Mouse (Mus musculus): ENCODE measurements around the gene Smyd3. TPM values are rescaled to one million over a fixed set of nuclear protein-coding genes. Genes with fewer than 3 reads are reported as not detected.

Smyd3 gene
- polyA plus RNA-seq, 1 experiment from 2014 or later = 3.7 TPM

GRCm38 (mm10) chr1:179499257-179499656 lies 18.6 kb downstream of the Smyd3 start:
- WGBS (ENCODE audit: missing documents) = 97% methylated on average over 3 of the region's 3 CpGs
- H3K4me3 ChIP-seq (ENCODE audit: inconsistent target) = no peak overlapping the region
- no peak overlapping the region for H3K27ac ChIP-seq
- no peaks in the 10 kb centered on the region for H3K36me3 ChIP-seq (ENCODE audit: inconsistent target)
- no peaks in the 10 kb centered on the region for H3K79me2 ChIP-seq (ENCODE audit: inconsistent target)

GRCm38 (mm10) chr1:179492908-179493307 lies 24.9 kb downstream of the Smyd3 start:
- Histone ChIP-seq H3K4me3 (ENCODE audit: inconsistent target) (no peak overlapping the region), H3K36me3 (ENCODE audit: inconsistent target) (no peaks in the 10 kb centered on the region), H3K27ac (no peak overlapping the region), H3K79me2 (ENCODE audit: inconsistent target) (no peaks in the 10 kb centered on the region)
- WGBS (ENCODE audit: missing documents) = 51% methylated on average over 5 of the region's 5 CpGs

- Histone ChIP-seq H3K36me3 (ENCODE audit: inconsistent target) (no peaks in the 10 kb centered on the region), H3K79me2 (ENCODE audit: inconsistent target) (no peaks in the 10 kb centered on the region), H3K27ac (peak overlapping the region; percentile 35), H3K4me3 (ENCODE audit: inconsistent target) (no peak overlapping the region)
- 95% methylated on average over 5 of the region's 5 CpGs for WGBS (ENCODE audit: missing documents)
These were observed 29.3 kb downstream of the Smyd3 start for GRCm38 (mm10) chr1:179488520-179488919.

DNA sequence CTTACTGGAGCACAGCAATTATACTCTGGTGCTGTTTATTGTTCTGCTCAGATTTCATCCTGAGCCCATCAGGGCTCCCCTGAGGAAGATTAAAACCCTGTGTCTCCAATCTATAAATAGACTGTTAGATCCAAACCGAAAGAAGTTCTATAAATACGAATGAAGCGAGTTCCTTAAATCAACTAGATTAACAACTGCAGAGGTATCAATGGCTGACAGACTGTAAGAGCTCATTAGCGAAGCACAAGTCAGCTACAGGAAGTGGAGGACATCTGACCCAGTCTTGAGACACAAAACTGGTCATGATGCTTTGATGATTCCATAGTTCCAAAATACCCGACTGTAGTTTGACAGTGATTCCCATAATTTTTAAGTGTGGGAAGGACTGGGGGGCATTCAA lies 29.9 kb downstream of the Smyd3 start:
- H3K27ac ChIP-seq = peak overlapping the region; percentile 35
- 30% methylated on average over 5 of the region's 5 CpGs for WGBS (ENCODE audit: missing documents)
- H3K36me3 ChIP-seq (ENCODE audit: inconsistent target) = no peaks in the 10 kb centered on the region
- no peaks in the 10 kb centered on the region for H3K79me2 ChIP-seq (ENCODE audit: inconsistent target)
- no peak overlapping the region for H3K4me3 ChIP-seq (ENCODE audit: inconsistent target)

DNA sequence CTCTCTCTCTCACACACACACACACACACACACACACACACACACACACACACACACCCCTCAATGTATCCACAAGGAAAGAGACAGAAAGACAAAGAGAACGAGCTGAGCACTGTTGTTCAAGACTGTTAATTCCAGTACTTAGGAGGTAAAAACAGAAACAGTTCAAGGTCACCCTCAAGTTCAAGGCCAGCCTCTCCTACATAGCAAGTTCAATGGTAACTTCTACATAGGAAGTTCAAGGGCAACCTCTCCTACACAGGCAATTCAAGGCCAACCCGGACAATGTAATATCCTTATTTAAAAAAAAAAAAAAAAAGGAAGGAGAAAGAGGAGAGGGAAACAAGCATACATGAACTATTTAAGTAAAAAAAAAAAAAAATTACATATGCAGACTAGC lies 30.6 kb downstream of the Smyd3 start:
- 83% methylated on average over 1 of the region's 2 CpGs for WGBS (ENCODE audit: missing documents)

GRCm38 (mm10) chr1:179485784-179486540 lies 31.9 kb downstream of the Smyd3 start:
- no peaks in the 10 kb centered on the region for H3K36me3 ChIP-seq (ENCODE audit: inconsistent target)
- 63% methylated on average over 3 of the region's 3 CpGs for WGBS (ENCODE audit: missing documents)
- no peaks in the 10 kb centered on the region for H3K79me2 ChIP-seq (ENCODE audit: inconsistent target)
- no peak overlapping the region for H3K27ac ChIP-seq
- H3K4me3 ChIP-seq (ENCODE audit: inconsistent target) = no peak overlapping the region

More for the DNA sequence above, 30.6 kb downstream of the Smyd3 start:
- Histone ChIP-seq H3K79me2 (ENCODE audit: inconsistent target) (no peaks in the 10 kb centered on the region), H3K27ac (no peak overlapping the region), H3K36me3 (ENCODE audit: inconsistent target) (no peaks in the 10 kb centered on the region), H3K4me3 (ENCODE audit: inconsistent target) (no peak overlapping the region)

DNA sequence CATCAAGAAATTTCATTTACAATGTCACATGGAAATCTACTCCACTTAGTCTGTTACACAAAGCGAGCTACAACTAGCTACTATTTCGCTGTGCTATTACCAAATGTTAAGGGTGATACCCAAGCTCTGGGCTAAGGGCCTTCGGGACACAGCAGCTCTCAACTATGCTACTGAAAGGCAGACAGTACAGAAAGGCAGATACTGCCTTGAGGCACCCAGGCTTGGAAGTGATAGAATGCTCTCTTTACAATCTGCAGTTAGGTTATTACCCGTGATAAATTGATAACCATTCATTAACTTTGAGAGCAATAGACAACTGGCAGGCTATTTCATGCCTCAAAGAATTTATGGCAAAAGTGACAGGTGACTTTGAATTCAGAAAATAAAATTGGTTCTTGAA lies 37.0 kb downstream of the Smyd3 start:
- Histone ChIP-seq H3K4me3 (ENCODE audit: inconsistent target) (no peak overlapping the region), H3K27ac (no peak overlapping the region), H3K79me2 (ENCODE audit: inconsistent target) (no peaks in the 10 kb centered on the region), H3K36me3 (ENCODE audit: inconsistent target) (no peaks in the 10 kb centered on the region)
- WGBS (ENCODE audit: missing documents) = 94% methylated on average over 4 of the region's 4 CpGs

- H3K36me3 ChIP-seq (ENCODE audit: inconsistent target) = no peaks in the 10 kb centered on the region
- H3K4me3 ChIP-seq (ENCODE audit: inconsistent target) = no peak overlapping the region
- no peak overlapping the region for H3K27ac ChIP-seq
- 96% methylated on average over 4 of the region's 5 CpGs for WGBS (ENCODE audit: missing documents)
- no peaks in the 10 kb centered on the region for H3K79me2 ChIP-seq (ENCODE audit: inconsistent target)
These were observed 40.5 kb downstream of the Smyd3 start for GRCm38 (mm10) chr1:179477157-179477902.

- H3K27ac ChIP-seq = no peak overlapping the region
- H3K4me3 ChIP-seq (ENCODE audit: inconsistent target) = no peak overlapping the region
- H3K79me2 ChIP-seq (ENCODE audit: inconsistent target) = no peaks in the 10 kb centered on the region
- H3K36me3 ChIP-seq (ENCODE audit: inconsistent target) = no peaks in the 10 kb centered on the region
- WGBS (ENCODE audit: missing documents) = 89% methylated on average over 6 of the region's 6 CpGs
These were observed 41.2 kb downstream of the Smyd3 start for GRCm38 (mm10) chr1:179476461-179477156.

DNA sequence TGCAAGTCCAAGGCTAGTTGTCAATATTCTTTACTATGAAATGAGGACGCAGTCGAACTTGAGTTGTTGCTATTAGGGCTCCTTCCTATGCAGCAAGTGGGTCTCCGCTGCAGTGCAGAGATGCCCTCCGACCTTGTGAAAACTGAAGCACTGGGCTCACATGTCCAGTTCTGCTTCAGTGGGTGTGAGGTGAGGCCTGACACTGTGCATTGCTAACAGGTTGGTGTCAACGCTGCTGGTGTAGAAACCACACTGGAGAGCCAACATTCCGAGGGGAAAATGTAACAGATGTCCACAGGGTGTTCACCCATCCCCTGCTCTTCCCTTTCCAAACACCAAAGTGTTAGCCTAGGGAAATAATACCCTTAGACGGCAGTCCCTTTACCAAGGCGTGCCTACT lies 43.1 kb downstream of the Smyd3 start:
- H3K36me3 ChIP-seq (ENCODE audit: inconsistent target) = no peaks in the 10 kb centered on the region
- no peaks in the 10 kb centered on the region for H3K79me2 ChIP-seq (ENCODE audit: inconsistent target)
- no peak overlapping the region for H3K4me3 ChIP-seq (ENCODE audit: inconsistent target)
- H3K27ac ChIP-seq = no peak overlapping the region
- 95% methylated on average over 8 of the region's 8 CpGs for WGBS (ENCODE audit: missing documents)

- Histone ChIP-seq H3K4me3 (ENCODE audit: inconsistent target) (no peak overlapping the region), H3K27ac (no peak overlapping the region), H3K36me3 (ENCODE audit: inconsistent target) (no peaks in the 10 kb centered on the region), H3K79me2 (ENCODE audit: inconsistent target) (no peaks in the 10 kb centered on the region)
- WGBS (ENCODE audit: missing documents) = 94% methylated on average over 17 of the region's 17 CpGs
These were observed 43.8 kb downstream of the Smyd3 start for GRCm38 (mm10) chr1:179473920-179474643.

DNA sequence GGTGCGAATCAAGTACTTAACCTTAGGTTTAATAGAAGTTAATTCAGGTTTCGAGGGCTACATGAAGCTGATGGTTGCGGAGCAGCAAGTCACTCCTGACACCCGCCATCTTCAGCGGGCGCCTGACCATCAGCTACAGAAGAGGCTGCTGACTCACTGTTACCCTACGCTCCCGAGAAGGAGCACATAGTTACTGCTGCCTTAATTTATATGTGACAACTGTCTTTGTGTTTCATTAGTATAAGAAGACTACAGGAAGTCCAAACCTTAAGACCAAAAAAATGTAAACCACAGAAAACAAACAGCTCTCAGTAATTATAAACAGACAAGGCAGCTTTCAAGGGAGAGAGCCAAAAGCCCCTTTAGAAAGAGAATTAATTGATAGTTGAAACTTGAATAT lies 49.9 kb downstream of the Smyd3 start:
- Histone ChIP-seq H3K27ac (no peak overlapping the region), H3K79me2 (ENCODE audit: inconsistent target) (no peaks in the 10 kb centered on the region), H3K36me3 (ENCODE audit: inconsistent target) (no peaks in the 10 kb centered on the region), H3K4me3 (ENCODE audit: inconsistent target) (no peak overlapping the region)
- WGBS (ENCODE audit: missing documents) = 98% methylated on average over 8 of the region's 8 CpGs

DNA sequence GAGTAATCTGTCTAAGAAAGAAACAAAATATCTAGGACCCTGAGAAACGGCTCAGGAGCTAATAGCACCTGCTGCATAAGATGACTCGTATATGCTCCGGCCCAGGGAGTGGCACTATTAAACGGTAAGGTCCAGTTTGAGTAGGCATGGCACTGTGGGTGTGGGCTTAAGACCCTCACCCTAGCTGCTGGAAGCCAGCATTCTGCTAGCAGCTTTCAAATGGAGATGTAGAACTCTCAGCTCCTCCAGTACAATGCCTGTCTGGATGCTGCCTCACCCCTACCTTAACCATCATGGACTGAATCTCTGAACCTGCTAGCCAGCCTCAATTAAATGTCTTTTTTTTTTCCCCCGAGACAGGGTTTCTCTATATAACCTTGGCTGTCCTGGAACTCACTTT lies 55.5 kb downstream of the Smyd3 start:
- 96% methylated on average over 5 of the region's 5 CpGs for WGBS (ENCODE audit: missing documents)
- Histone ChIP-seq H3K79me2 (ENCODE audit: inconsistent target) (no peaks in the 10 kb centered on the region), H3K4me3 (ENCODE audit: inconsistent target) (no peak overlapping the region), H3K27ac (no peak overlapping the region), H3K36me3 (ENCODE audit: inconsistent target) (no peaks in the 10 kb centered on the region)

- Histone ChIP-seq H3K79me2 (ENCODE audit: inconsistent target) (no peaks in the 10 kb centered on the region), H3K4me3 (ENCODE audit: inconsistent target) (no peak overlapping the region), H3K36me3 (ENCODE audit: inconsistent target) (no peaks in the 10 kb centered on the region), H3K27ac (no peak overlapping the region)
- WGBS (ENCODE audit: missing documents) = 92% methylated on average over 22 of the region's 22 CpGs
These were observed 56.6 kb downstream of the Smyd3 start for GRCm38 (mm10) chr1:179461019-179461814.

Data from macrophage (primary cell).